Mouse (Mus musculus): Measurements from ENCODE around the gene Dgat2.

Dgat2 gene

GRCm38 (mm10) chr7:99191411-99191810, 8.9 kb upstream of the Dgat2 start:
- no peak for DNase-seq

DNA sequence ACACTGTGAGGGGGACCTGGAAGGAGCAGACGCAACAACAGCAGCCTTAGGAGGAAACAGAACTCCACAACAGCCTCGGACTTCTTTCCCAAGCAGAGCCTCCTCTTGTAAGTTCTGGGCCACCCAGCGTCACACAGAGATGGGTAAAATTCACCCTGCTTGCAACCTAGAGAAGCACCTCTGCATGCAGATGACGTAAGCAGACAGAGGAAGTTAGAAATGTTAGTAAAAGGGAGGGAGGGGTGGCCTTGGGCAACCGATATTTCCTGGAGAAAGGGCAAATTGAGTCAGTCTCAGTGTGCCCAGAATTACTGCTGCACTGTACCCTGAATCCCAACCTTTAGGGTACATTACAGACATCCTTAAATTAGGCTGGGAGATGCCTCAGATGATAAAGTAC, 7.4 kb upstream of the Dgat2 start:
- no peak for DNase-seq

DNA sequence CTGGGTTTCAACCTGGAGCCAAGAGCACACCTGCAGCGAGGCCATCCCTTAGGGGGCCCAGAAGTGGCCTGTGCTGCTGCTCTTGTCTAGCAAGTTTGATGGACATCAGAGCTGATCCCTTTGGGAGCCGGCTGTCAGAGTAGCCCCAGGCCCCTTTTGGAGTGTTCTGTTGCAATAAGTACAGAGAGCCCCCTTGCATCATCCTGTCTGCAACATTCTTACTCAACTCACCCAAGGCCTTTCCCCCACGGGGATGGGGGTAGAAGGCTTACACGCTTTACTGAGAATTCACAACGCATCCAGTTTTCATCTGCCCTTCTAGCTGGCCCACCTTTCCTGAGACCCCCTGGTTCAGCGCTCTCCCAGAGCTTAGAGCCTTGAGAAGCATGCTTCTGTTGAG, 6.1 kb upstream of the Dgat2 start:
- DNase-seq: no peak

GRCm38 (mm10) chr7:99187451-99187850, 4.9 kb upstream of the Dgat2 start:
- peak; percentile 95 for DNase-seq

DNA sequence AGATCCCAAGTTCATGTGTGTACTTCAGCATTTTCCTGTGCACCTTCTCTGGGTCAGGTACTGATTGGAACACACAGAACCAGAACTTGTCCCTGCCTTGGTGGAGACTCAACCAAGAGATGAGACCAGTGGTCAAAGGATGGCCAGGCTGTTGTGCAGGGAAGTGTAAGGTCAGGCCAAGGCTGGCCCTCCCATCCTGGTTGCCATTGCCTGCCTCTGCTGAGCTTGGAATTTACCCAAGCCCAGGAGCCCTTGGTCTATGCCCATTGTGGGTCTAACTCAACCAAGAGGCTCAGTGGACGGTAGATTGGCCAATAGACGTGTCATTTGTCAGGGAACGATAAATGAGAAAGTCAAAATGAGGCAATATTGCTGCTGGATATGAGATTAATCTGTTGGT, 2.9 kb upstream of the Dgat2 start:
- no peak for DNase-seq

- peak; percentile 96 for DNase-seq
These were observed 1.2 kb upstream of the Dgat2 start for GRCm38 (mm10) chr7:99183751-99184150.

DNA sequence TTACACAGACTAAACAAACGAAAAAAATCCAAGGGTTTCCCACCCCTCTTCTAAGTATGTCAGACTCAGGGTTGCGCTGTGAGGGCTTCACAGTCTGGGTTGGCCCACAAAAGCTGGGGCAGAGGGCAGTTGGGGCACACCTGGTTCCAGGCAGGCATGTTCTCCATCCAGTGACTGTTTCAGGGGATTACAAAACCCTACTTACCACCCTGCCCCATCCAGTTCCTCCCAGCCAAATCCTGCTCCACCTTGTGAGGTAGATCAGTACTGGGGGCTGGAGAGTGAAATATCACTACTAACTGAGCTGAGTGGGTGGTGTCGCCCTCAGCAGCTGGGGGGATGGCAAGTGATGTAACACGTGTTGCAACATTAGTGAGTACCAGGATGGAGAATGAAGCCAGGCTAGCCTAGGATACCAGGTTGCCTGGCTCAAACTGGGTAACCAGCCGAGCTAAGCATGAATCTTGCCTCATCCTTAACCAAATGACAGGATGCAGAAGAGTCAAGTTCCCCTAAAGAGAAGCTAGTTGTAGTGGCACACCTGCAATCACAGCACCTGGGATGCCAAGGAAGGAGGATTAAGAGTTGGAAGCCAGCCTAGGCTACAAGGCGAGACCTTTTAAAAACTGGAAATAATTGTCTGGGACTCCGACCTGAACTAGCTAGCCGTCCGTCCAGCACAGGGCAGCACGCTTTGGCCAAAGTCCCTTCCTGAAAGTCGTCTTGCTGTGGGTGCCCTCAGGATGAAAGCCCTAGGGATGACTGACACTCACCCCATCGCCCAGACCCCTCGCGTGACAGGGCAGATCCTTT, 694 bp downstream of the Dgat2 start:
- DNase-seq: peak; percentile 91

DNA sequence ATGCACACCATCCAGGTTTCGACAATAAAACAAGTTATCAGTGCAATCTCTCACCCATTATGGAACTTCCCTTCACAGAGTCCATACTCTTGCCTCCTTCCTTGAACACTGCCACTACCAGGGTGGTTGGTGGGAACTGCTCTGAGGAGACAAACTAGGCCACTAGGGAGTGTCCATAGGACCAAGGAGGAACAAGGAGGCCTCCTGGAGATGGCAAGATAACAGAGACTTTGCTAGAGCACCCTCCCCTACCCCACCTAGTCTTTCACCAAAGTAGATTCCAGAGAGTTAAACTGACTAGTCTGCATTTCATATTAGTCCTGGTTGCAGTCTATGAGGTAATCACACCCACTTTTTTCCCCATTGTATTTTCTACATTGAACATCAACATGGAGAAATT, 2.4 kb downstream of the Dgat2 start:
- peak; percentile 85 for DNase-seq

DNA sequence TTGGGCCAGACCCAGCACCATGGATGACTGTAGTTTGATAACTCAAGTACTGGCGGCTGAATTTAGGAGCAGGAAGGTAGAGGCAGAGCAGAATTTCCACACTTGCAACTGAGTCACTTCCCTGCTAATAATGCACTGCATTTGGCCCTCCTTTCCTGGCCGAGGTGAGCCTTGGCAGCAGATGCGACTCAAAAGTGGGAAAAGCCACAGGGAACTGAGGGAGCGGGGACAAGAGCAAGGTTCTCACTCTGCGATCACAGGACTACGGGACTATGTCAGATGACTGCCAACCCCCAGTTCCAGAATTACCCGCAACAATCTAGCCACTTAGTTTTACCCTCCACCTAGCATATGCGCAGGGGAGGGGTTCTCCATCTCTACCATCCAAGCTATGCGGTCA, 3.2 kb downstream of the Dgat2 start:
- peak; percentile 88 for DNase-seq

- no peak for DNase-seq
These were observed 5.1 kb downstream of the Dgat2 start for GRCm38 (mm10) chr7:99177386-99177785.

DNA sequence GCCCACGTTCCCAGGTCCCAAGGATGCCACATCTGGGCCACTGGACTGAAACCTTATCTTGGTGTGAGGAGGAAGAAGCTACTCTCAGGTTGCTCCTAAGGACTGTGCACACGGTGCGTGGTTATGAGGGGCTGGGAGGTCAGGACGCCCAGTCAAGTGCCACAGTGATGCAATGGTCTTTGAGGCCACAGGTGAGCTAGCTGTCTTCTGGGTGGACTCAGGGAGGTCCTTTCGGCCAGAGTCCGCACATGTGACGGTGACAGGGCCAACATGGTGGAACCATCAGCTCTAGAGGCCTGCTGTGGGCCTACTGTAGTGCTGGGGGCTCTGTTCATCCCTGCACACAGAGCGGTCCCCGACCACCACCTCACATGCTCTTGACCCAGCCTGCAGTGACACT, 6.9 kb downstream of the Dgat2 start:
- no peak for DNase-seq

- no peak for DNase-seq
These were observed 7.4 kb downstream of the Dgat2 start for GRCm38 (mm10) chr7:99175118-99175517.

GRCm38 (mm10) chr7:99174006-99174405, 8.5 kb downstream of the Dgat2 start:
- DNase-seq: peak; percentile 87

GRCm38 (mm10) chr7:99172898-99173297, 9.6 kb downstream of the Dgat2 start:
- DNase-seq: peak; percentile 94

- DNase-seq: peak; percentile 91
These were observed 10.6 kb downstream of the Dgat2 start for GRCm38 (mm10) chr7:99171730-99172463.

- peak; percentile 90 for DNase-seq
These were observed 12.0 kb downstream of the Dgat2 start for GRCm38 (mm10) chr7:99170519-99170918.

- DNase-seq: peak; percentile 86
These were observed 12.7 kb downstream of the Dgat2 start for GRCm38 (mm10) chr7:99169717-99170403.

- peak; percentile 96 for DNase-seq
These were observed 13.8 kb downstream of the Dgat2 start for GRCm38 (mm10) chr7:99168756-99169155.

DNA sequence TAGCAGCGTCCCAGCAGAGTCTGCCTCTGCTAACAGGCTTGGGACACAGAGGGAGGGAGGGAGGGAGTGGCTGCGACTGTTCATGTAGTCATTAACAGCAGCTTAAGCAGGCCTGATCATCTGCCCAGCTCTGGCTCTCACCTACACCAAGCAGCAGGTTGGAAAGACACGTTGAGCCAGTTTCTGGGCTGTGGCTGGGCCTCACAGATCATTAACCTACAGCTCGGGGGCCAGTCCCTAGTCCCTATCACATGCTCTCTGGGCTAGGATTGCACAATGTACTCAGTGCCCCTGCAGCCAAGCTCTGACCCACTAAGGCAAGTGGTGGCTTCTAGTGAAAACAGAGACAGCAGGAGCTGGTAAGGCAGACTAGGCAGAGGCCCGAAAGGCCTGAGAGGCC, 14.6 kb downstream of the Dgat2 start:
- DNase-seq: peak; percentile 94

GRCm38 (mm10) chr7:99166159-99166558, 16.4 kb downstream of the Dgat2 start:
- DNase-seq: no peak

GRCm38 (mm10) chr7:99164873-99165410, 17.6 kb downstream of the Dgat2 start:
- no peak for DNase-seq

DNA sequence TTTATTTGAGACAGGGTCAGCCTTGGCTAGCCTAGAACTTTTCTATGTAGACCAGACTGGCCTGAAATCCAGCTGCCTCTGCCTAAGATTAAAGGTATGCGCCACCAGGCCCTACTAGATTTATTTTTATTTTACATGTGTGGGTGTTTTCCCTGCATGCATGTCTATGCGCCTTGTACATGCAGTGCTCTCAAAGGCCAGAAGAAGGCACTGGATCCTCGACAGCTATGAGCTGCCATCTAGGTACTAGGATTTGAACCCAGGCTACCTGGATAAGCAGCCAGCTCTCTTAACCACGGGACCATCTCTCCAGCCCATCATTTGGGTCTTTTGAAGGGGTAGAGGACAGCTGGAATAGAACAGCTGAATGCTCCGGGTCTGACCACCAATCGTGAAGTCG, 20.1 kb downstream of the Dgat2 start:
- DNase-seq: no peak

- DNase-seq: peak; percentile 98
These were observed 20.6 kb downstream of the Dgat2 start for GRCm38 (mm10) chr7:99161961-99162360.

Measured in heart, adult 11 months (tissue).